Mouse (Mus musculus) brain, embryonic 14.5 days (tissue): Measurements from ENCODE around the gene Zfp609. TPM values are rescaled to one million over a fixed set of nuclear protein-coding genes. Genes with fewer than 3 reads are reported as not detected.

Source experiments
- DNase-seq: peaks from one replicate; pipeline ENCODE4 v3.0.0-alpha.2; 2011; ENCODE audit warnings: low read depth
- CTCF ChIP-seq: fragments of 200-500 bp; IDR thresholded peaks from 2 replicates; pipeline ENCODE4 v1.5.1; 2012; ENCODE audit warnings: inconsistent platforms, mild to moderate bottlenecking, moderate library complexity, borderline replicate concordance; ENCODE audit not compliant: insufficient read depth, insufficient read length; ENCODE audit errors: extremely low read depth
- POLR2A ChIP-seq: fragments of 200-500 bp; IDR thresholded peaks from 2 replicates; pipeline ENCODE4 v1.6.1; 2012; ENCODE audit warnings: mild to moderate bottlenecking, inconsistent platforms, borderline replicate concordance; ENCODE audit not compliant: poor library complexity, insufficient read depth, insufficient read length, severe bottlenecking; ENCODE audit errors: extremely low read depth
- polyA plus RNA-seq: library from polyadenylated mRNA; depleted of rRNA; stranded (reverse); fragments of >200 nt; gene quantifications from 2 replicates; pipeline ENCODE4 v1.2.3, GENCODE M21; 2012

Gene Zfp609
- polyA plus RNA-seq, 1 experiment = 35.4 TPM

DNA sequence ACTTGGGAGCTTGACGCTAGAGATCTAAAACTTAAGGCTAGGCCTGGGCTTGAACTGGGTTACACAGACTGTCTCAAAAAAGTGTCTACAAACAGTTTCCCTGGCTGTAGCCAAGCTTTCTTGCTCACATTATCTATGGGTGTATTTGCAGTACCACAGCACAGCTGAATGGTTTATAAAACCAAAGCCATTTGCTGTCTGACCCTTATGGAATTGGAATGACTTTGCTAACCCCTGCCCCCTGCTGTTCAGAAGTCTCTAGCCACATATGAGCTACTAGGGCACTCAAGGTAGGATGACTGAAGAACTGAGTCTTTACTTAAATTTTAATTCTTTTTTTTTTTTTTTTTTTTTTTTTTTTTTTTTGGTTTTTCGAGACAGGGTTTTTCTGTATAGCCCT lies 2.0 kb upstream of the Zfp609 start:
- peak; percentile 62 for DNase-seq
- no peak for TF ChIP-seq POLR2A
- peak; percentile 23; the same call in 1 of the 2 replicates for TF ChIP-seq CTCF

- no peak for DNase-seq
- TF ChIP-seq POLR2A (no peak), CTCF (no peak)
Observed at GRCm38 (mm10) chr9:65828511-65828910, 1.1 kb upstream of the Zfp609 start.

GRCm38 (mm10) chr9:65828016-65828403 lies 646 bp upstream of the Zfp609 start:
- DNase-seq = no peak
- no peak for TF ChIP-seq CTCF
- no peak for TF ChIP-seq POLR2A

- DNase-seq = peak; percentile 86
- TF ChIP-seq POLR2A (no peak), CTCF (no peak)
Observed at GRCm38 (mm10) chr9:65826588-65827343, 598 bp downstream of the Zfp609 start.

DNA sequence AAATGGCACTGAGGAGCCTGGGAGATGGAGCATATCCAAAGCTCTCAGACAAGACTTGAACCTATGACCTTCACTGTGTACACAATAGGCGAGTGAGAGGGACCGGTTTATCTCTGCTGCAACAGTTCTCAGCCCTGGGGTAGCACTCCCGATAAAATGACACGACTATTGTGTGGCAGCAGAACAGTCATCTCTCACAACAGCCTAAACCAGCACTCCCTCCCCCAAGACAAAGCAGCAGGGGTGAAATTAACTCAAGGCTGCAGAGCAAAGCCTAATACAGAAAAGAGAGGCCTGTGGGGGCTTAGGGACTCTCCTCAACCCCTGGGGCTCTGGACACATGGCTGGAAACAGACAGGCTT lies 1.2 kb downstream of the Zfp609 start:
- peak; percentile 83 for DNase-seq
- TF ChIP-seq POLR2A = no peak
- no peak for TF ChIP-seq CTCF

DNA sequence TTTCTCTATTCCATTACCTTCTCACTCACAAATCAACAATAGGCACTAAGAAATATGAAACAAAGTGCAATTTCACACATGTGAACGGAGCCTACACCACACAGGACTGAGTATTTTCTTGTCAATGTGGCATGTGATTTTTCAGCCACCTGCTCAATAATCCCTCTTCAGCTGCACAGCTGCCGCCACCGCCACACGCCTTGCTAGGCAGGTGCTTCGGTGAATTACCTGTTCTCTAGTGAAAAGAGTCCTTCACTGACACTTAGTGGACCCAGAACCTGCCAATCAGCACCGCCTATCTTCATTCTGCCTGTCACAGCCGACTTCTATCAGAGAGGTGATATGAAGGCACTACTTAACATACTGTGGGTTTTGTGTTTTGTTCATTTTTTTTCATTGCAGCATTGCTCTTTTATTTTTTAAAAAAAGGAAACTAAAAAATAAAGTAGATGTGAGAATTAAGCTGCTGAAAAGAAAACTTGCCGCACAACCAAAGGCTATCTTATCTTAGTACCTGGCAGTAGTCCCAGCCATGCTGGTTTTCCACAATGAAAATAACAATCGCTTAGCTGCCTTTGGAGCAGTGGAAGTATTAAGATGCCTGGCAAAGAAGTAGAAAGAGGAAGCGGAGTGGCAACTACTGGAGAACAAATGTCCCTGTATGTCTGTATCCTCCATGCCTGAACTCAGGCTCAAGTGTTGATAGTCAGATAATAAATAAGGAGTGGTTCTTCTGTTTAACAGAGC lies 3.5 kb downstream of the Zfp609 start:
- TF ChIP-seq POLR2A = no peak
- TF ChIP-seq CTCF = no peak
- peak; percentile 74 for DNase-seq

DNA sequence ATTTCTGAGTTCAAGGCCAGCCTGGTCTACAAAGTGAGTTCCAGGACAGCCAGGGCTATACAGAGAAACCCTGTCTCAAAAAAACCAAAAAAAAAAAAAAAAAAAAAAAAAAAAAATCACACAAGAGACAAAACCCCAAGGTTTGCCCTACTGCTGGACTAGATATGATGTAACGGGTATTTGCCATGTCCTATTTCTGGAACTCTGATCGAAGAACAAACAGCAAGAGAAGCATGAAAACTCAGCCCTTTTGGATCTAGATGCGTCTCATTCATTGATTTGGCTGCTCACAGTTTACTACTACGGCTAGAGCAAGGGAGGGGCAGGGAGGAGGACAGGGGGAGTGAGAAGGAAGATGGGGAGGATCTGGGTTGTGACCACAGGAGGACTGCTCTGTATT lies 5.4 kb downstream of the Zfp609 start:
- no peak for TF ChIP-seq POLR2A
- TF ChIP-seq CTCF = no peak

GRCm38 (mm10) chr9:65820301-65820700 lies 7.1 kb downstream of the Zfp609 start:
- no peak for DNase-seq
- TF ChIP-seq CTCF = no peak
- TF ChIP-seq POLR2A = no peak

More for the DNA sequence above, 5.4 kb downstream of the Zfp609 start:
- DNase-seq = no peak

DNA sequence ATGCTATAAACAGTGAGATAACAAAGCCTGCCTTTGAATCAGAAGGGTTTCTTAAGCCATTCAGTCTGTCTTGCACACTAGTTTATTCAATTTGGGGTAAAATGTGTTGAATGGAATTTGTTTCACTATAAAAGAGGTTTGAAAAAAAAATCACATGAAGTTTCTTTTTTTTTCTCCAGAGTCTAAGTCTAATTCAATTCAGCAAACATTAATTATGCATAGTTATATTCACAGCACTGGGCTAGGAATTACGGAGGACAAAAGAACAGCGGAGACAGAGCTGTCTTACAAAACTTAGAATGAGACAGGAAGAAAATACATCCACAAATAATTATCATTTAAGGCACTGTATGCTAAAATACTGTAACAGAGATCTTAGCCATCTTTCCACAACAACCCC lies 9.0 kb downstream of the Zfp609 start:
- TF ChIP-seq CTCF (no peak), POLR2A (no peak)
- DNase-seq = peak; percentile 46

DNA sequence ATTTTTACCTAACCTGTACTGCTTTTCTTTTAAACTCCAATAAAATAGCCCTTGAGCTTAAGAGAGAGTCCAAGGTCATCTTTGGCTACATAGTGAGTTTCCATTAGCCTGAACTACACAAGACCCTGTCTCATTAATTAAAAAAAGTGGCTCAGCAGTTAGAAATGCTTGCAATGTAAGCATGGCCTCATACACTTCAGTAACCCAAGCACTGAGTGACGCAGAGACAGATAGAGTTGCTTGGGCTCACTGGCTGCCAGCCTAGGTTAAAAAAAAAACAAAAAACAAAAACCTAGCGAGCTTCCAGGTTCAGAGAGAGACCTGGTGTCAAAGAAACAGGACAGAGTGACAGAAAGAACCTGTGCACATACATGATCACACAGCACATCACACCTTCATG lies 14.5 kb downstream of the Zfp609 start:
- peak; percentile 7 for DNase-seq
- TF ChIP-seq CTCF (no peak), POLR2A (no peak)

DNA sequence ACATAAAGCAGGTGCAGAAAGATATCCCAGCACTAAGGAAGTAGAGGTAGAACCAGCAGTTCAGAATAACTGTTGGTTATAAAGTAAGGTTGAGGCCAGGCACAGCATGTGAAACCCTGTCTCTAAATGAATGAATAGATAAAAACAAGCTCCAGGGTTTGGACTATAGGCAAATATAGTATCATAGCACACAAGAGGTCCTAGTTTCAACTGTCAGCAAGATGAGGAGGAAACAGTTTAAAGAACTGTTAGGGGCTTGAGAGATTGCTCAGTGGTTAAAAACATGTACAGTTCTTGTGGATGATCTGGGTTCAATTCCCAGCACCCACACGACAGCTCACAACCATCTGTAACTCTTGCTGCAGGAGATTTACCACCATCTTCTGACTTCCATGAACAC lies 15.6 kb downstream of the Zfp609 start:
- TF ChIP-seq CTCF (no peak), POLR2A (no peak)

DNA sequence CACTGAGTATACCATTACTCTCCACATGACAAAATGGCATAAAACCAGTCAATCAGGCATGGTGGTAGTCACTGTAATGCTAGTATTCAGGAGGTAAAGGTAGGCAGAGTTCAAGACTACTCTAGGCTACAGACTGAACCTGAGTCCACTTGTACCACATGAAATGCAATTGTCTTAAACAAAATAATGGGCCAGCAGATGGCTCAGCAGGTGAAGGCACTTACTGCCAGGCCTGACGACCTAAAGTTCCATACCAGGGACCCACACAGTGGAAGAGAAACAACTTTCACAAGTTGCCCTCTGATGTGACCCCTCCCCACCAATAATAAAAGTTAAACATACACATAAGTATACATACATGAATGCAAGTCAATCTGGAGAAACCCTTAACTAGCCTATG lies 19.5 kb downstream of the Zfp609 start:
- no peak for DNase-seq
- TF ChIP-seq CTCF (no peak), POLR2A (no peak)

More for the DNA sequence above, 15.6 kb downstream of the Zfp609 start:
- no peak for DNase-seq

DNA sequence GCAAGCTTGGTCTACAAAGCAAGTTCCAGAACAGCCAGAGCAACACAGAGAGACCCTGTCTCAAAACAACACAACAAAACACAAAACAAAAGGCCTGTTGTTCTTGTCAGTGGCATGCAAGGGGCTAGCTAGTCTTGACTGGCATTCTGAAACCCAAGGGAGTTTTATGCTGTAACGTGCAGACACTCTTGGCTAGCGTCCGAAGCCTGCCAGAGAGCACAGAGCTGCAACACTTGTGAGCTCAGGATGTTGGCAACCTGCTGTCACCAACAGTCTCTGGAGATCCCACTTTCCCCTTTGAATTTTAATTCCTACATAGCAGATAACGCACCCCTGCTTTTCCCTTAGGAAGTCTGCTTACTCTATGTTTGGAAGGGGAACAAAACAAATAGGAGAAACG lies 20.1 kb downstream of the Zfp609 start:
- DNase-seq = peak; percentile 83
- TF ChIP-seq CTCF (no peak), POLR2A (no peak)
